Mouse (Mus musculus): Measurements from ENCODE around the gene Bex3.

The Bex3 gene

DNA sequence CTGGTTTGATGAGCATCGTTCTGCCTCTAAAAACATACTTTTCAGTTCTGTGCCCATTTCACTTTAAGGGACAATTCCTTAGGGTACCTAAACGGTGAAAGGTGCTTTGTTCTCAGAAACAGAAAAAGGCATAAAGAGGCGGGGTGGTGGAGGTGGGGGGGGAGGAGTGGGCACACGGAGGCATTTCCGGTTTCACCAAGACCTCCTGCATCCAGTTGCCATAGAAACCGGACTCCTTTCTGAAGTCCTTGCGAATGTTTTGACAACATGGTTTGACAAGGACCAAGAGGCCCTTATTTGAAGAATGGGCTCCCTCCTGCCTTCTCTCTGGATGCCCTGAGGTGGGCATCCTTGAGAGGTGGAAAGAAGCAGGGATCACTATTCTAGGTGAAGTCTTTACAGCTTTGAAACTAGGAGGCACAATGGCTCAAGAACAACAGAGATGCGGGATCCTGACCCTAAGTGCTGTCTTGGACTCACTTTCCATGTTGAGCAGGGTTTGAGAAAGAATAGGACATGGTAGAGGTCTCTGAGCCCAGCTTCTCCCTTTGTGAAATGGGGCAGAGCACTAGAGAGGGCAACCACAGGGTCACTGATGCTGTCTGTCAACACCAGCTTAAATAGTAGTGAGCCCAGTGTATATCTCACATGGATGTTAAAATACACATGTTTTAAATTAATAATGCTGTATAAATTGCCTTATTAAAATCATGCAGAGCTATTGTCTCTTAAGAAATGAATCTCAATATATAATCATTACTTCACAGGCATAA is 43.9 kb downstream of the Bex3 start:
- no peak for DNase-seq (ENCODE audit: low spot score)

DNA sequence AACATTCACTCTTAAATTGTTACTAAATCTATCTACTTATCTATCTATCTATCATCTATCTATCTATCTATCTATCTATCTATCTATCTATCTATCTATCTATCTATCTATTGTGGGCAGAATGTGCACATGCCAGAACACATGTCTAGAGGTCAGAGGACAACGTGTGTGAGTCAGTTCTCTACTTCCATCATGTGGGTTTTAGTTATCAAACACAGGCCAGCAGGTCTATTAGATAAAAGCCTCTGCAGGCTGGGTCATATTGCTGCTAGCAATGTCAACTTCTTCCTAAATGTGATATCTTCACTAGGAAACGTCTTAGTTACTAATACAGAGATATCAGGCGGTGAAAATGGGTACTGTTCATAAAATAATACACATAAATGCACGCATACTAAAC is 49.9 kb downstream of the Bex3 start:
- no peak for DNase-seq (ENCODE audit: low spot score)

Measured in ovary, postnatal 14 days (tissue).